Mouse (Mus musculus): ENCODE measurements around the gene Nsg2.

DNA sequence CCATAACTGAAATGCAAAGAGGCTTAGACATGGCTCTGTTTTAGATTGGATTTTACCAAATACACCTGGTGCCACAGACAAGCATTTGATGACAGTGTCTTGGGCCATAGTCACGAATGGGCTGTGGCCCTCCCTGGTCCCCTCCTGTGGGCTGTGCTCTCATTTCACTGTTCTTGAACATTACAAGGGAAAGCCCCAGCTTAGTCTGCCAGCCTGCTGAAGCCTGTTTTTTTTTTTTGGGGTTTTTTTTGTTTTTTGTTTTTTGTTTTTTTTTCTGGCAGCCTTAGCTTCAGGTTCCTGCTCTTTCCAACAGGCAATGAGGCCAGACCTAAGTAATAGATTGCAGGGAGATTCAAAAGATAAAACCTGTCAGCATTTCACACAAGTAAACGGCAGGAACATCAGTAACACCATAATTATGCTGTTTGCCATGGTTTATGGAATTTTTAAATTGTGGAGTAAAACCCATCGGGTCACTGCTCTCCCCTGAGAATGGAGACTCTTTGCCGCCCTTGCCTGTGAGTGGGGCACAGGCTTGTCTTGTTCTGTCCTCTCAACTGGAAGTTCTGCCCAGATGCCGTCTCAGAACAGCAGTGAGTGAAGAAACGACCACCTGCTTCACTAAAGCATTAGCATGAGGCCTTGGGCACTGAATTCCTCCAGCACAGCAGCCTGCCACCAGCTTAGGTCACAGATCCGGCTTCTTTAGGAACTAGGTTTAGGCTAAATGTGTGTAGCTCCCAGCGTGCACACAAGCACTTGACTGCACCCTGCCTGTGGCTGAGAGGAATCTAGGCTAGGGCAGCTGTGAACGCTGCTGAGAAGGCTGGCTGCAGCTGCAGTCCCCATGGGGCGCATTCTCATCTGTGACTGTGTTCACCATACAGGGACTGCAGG, 105.7 kb downstream of the Nsg2 start:
- TF ChIP-seq CTCF (conservative IDR thresholded peaks at IDR 0.05; ENCODE audit: low read length) (no peak), NANOG (IDR thresholded peaks at IDR 0.05; ENCODE audit: borderline replicate concordance, low read length) (no peak)

Data from E14TG2a.4 (cell line).